Mouse (Mus musculus): ENCODE data around the gene Lrp1. TPM values are rescaled to one million over a fixed set of nuclear protein-coding genes. Genes with fewer than 3 reads are reported as not detected.
A peak's percentile ranks its signal among the peaks of the same experiment; 100 is the strongest.

Lrp1 gene
- polyA plus RNA-seq, 1 experiment from 2014 or later, result 54.9 TPM

DNA sequence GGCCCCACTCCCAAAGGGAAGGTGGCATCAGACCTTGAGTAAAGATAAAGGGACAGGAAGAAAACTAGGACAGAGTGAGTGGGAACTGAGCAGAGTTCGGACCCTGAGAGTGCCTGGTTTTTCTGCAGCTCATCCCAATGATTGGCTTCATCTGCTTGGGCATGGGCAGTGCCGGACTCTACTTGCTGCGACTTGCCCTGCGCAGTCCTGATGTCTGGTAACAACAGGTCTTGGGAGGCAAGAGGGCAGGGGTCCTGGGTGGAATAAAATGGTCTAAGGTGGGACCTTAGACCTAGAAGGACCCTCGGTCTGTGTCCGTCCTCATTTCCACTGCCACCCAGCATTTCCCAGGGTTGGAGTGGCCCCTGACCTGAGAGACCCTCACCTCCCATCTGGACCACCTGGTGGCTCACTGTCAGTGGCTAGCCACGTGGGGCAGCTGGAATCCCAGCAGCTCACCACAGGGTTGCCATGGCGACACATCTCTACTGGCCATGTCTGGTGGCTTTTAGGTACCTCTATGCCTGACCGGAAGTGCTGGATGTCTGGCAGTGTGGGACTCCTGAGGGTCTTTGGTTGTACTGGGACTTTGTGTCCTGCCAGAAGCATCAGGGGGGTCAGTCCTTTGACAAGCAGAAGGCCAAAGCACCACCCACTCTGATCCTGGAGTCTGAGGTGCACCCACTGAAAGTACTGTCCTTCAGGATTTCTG, 105.5 kb downstream of the Lrp1 start:
- WGBS, result 24% methylated on average over 9 of the region's 9 CpGs
- peaks cover 37% of the 10 kb centered on the region for H3K36me3 ChIP-seq
- DNase-seq (ENCODE audit: low spot score), result peak; percentile 59
- H3K4me3 ChIP-seq, result peak overlapping the region; percentile 22
- peaks cover 100% of the 10 kb centered on the region for H3K27me3 ChIP-seq (ENCODE audit: low read depth, poor library complexity, severe bottlenecking)
- H3K9me3 ChIP-seq (replicated peaks), result peaks cover 15% of the 10 kb centered on the region; the same call in 1 of the 2 replicates
- peaks cover 90% of the 10 kb centered on the region for H3K4me1 ChIP-seq
- H3K27ac ChIP-seq (replicated peaks), result 0 out of 2 replicates have a peak overlapping the region, but pooled peaks have one; percentile 39

DNA sequence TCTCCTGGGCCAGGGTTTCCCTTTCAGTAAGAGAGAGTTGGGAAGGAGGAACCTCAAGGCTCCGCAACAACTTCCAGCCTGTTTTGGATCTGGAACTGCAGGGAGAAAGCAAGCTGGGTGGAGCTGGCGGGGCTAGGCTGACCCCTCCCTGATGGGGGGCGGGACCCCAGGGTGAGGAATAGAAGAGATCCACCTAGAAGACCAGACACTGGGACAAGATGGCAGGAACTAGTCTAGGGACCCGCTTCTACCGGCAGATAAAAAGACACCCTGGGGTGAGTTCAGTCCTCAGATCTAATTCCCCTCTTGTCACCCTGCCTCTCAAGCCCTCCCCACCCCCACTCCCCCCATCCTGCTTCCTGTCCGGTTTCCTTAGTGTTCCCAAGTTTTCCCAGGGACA, 106.2 kb downstream of the Lrp1 start, which contains the start of gene Ndufa4l2:
Gene Ndufa4l2 (plus strand): TSS at position 204 of the 400 bp plus-strand sequence.
- 4% methylated on average over 6 of the region's 6 CpGs for WGBS

DNA sequence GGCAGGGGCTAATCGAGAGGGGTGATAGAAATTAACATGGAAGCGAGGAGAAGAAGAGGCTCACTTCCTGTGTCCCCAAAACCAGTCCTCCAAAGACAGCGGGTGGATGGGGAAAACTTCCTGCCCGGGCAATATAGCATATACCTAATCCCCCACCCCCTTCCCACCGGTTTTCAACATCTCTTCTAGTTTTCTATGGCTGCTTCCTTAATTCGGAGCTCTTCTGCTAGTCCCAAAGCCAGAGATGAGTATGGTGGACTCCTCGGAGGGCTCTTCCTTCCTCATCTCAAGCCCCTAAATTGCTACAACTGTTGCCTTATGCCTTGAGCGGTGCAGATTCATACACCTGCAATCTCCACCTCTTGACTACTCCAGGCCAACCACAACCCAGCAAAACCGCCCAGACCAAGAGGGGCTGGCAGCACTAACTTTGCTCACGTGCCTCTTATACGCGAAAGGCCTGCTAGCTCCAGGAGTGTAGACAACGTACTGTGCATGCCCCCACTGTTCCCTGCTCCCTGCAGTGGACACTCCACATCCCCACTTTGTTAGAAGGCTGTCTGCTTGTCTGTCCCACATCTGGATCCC, 106.7 kb downstream of the Lrp1 start:
- no peak for DNase-seq (ENCODE audit: low spot score)
- H3K27ac ChIP-seq (replicated peaks), result peak overlapping the region; percentile 89
- H3K4me3 ChIP-seq, result peak overlapping the region; percentile 62
- peaks cover 24% of the 10 kb centered on the region for H3K36me3 ChIP-seq
- WGBS, result 8% methylated on average over 13 of the region's 13 CpGs
- peaks cover 100% of the 10 kb centered on the region for H3K27me3 ChIP-seq (ENCODE audit: low read depth, poor library complexity, severe bottlenecking)
- H3K9me3 ChIP-seq (replicated peaks), result 0 out of 2 replicates have a peak, but pooled peaks cover 8% of the 10 kb centered on the region
- peaks cover 94% of the 10 kb centered on the region for H3K4me1 ChIP-seq

More for the DNA sequence above, 106.2 kb downstream of the Lrp1 start, which contains the start of gene Ndufa4l2:
- Histone ChIP-seq H3K4me1 (peaks cover 90% of the 10 kb centered on the region), H3K27ac (replicated peaks) (peak within 1 kb of the TSS; percentile 89), H3K27me3 (ENCODE audit: low read depth, poor library complexity, severe bottlenecking) (peaks cover 100% of the 10 kb centered on the region), H3K36me3 (peaks cover 30% of the 10 kb centered on the region), H3K9me3 (replicated peaks) (0 out of 2 replicates have a peak, but pooled peaks cover 9% of the 10 kb centered on the region), H3K4me3 (peak within 1 kb of the TSS; percentile 62)
- no peak for DNase-seq (ENCODE audit: low spot score)

DNA sequence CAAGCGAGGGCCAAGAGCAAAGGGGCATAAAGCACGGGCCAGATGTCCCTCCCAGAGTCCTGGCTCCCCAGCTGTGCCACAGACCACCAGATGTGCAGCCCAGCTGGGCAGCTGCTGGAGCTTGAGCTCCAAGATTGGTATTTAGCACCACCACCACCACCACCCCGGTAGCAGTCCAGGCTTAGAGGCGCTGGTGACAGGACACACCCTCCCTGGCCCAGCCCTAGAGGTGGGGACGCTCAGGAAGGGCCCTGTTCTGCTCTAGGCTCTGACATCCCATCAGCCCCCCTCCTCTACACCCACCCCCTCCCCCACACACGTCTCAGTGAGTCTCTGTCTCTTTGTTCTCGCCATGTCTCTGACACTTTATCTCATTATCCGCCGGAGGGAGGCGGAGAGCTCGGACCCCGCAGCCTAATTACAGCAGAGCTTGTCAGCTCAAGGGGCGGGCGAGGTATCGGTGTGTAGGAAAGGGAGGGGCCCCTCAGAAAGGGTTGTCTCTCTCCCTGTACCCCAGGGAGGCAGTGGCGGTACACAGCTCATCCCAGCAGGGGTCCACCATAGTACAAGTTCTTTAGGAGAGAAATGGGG, 107.4 kb downstream of the Lrp1 start:
- DNase-seq (ENCODE audit: low spot score), result peak; percentile 67
- Histone ChIP-seq H3K27me3 (ENCODE audit: low read depth, poor library complexity, severe bottlenecking) (peaks cover 100% of the 10 kb centered on the region), H3K9me3 (replicated peaks) (0 out of 2 replicates have a peak, but pooled peaks cover 8% of the 10 kb centered on the region), H3K4me1 (peaks cover 99% of the 10 kb centered on the region), H3K27ac (replicated peaks) (peak overlapping the region; percentile 89), H3K4me3 (peak overlapping the region; percentile 62), H3K36me3 (peaks cover 18% of the 10 kb centered on the region)
- under 1% methylated on average over 16 of the region's 16 CpGs for WGBS

DNA sequence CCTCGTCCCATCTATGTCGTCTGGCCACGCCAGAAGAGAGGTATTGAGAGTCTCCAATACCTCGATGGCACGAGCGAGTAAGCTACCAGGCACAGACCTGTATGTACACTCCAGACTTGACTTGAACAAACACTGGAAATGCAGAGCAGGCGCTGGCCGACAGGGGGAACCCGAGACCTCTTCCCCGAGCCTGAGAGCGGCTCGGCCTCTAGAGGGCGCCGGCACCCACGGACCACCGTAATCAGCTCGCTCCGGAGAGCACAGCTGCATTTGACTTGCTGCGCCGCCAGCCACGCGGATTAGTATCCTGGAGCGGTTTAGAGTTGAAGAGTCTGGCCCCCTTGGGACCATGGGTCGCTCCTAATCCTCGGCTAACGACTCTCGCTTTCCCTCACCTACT, 108.1 kb downstream of the Lrp1 start:
- Histone ChIP-seq H3K4me1 (peaks cover 100% of the 10 kb centered on the region), H3K4me3 (peak overlapping the region; percentile 62), H3K27me3 (ENCODE audit: low read depth, poor library complexity, severe bottlenecking) (peaks cover 100% of the 10 kb centered on the region), H3K36me3 (peaks cover 10% of the 10 kb centered on the region), H3K9me3 (replicated peaks) (0 out of 2 replicates have a peak, but pooled peaks cover 3% of the 10 kb centered on the region), H3K27ac (replicated peaks) (peak overlapping the region; percentile 89)
- under 1% methylated on average over 27 of the region's 27 CpGs for WGBS
- DNase-seq (ENCODE audit: low spot score), result peak; percentile 97

DNA sequence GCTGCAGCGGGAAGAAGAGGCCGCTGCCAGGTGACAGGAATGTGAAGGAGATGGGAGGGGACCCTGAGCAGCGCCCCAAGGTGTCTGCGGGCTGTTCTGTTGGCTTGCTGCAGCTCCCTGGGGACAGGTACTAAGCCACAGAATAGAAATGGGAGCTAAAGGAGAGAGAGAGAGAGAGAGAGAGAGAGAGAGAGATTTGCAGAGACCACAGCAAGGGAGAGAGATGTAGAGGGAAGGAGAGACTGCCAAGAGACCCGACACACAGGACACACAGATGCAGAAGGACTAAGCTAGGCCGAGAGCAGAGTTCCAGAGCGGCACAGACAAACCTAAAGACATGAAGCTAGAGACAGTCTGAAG, 108.7 kb downstream of the Lrp1 start:
- 3% methylated on average over 7 of the region's 7 CpGs for WGBS
- Histone ChIP-seq H3K27me3 (ENCODE audit: low read depth, poor library complexity, severe bottlenecking) (peaks cover 100% of the 10 kb centered on the region), H3K4me1 (peaks cover 97% of the 10 kb centered on the region), H3K27ac (replicated peaks) (peak overlapping the region; percentile 89), H3K36me3 (peaks cover 5% of the 10 kb centered on the region; the same call in 1 of the 2 replicates), H3K4me3 (peak overlapping the region; percentile 62), H3K9me3 (replicated peaks) (no peaks in the 10 kb centered on the region)
- DNase-seq (ENCODE audit: low spot score), result no peak

DNA sequence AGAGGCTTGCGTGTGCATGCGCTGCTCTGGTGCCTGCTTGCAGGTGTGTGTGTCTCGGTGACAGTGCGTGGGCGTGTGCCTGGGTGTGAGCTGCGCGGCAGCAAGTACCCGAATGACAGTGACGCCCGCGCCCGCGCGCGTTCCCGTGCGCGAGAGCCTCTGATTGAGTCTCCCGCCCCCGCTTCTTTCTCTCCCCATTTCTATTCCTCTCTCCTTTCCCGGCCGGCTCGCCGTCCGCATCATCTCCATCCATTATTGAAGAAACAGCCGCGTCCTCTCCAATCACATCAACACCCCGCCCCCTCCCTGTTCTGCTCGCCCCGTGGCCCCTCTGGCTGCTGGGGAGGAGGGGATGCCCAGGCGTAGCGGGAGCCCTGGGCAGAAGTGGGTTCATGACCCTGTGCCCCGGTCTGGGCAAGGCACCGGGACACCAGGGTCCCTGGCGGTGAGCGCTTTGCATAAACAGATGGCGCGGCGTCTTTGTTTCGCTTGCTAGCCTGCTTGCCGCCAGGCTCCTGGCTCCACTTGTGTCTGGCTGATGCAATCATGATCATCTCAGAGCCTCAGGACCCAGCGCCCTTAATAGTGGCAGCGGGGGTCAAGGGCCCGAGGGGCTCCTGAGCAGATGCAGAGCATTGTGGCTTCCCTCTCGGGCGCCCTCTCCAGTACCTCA, 109.2 kb downstream of the Lrp1 start:
- WGBS, result under 1% methylated on average over 46 of the region's 46 CpGs
- Histone ChIP-seq H3K27ac (replicated peaks) (peak overlapping the region; percentile 89), H3K4me3 (peak overlapping the region; percentile 62), H3K27me3 (ENCODE audit: low read depth, poor library complexity, severe bottlenecking) (peaks cover 100% of the 10 kb centered on the region), H3K36me3 (peaks cover under 1% of the 10 kb centered on the region; the same call in 1 of the 2 replicates), H3K9me3 (replicated peaks) (no peaks in the 10 kb centered on the region), H3K4me1 (peaks cover 92% of the 10 kb centered on the region)
- DNase-seq (ENCODE audit: low spot score), result peak; percentile 77

DNA sequence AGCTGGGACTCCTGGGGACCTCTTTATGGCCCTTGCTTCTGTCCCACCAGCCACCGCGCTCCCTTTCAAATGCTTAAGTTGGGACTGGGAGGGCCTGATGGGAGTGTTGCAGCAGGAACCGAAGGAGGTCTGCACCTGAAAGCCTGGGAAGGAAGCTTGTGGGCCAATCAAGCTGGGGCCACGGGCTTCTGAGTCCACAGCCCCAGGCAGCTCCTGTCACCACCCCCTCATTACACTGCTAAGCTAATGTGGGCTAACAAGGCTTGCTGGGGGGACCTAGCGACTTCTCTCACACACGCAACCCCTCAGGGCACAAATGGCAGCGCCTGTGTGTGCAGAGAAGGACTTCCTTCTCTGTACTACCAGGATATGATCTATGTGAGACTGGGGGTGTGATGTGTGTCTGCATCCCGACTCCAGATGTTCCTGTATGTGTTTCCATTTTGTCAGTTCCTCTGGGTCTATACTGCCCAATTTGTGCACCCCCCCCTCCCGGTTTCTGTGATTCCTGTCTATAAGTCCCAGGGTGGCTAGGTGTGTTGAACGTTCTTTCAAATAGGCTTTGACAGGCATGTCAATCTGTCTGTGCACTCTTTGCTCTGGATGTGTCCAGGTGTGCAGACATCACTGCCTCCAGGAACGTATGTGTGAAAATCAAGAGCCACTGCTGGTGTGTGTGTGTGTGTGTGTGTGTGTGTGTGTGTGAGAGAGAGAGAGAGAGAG, 109.9 kb downstream of the Lrp1 start:
- peak; percentile 29 for DNase-seq (ENCODE audit: low spot score)

DNA sequence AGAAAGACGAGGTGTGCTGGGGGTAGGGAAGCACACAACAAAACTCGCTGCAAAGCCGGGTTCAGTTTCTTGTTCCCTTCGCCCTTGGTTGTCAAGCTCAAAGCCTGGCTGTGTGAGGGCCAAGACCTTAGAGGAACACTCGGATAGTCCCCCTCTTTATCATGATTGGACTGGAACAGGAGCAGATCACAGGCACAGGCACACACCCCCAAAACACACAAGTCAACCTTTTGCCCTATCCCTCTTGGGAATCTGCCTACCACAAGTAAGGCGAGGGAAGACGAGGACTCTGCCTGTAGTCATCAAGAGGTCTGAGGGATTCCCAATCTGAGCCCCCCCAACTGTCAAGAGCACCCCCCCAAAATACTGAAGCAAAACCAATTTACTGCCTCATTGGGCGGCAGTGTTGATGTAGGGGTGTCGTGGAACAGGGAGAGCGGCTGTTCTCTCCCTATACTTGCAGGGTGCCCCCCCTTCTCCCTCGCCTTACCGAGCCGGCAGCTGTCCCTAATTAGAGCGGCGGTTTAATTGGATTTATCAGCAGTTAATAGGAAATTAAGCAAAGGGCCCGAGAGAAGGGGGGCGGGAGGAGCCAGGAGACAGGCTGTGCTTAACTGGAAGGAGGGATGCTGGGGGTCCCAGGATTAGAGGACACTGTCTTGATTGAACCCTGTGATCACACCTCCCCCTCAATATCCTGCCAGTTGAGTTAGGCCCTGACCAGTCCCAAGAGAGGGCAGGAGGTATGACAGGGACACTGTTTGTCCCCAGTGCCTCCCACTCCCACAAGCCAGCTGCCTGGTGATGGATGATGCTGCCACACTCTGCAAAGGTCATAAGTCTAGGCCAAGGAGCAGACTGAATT, 110.9 kb downstream of the Lrp1 start:
- 4% methylated on average over 17 of the region's 17 CpGs for WGBS
- Histone ChIP-seq H3K4me3 (peak overlapping the region; percentile 61), H3K9me3 (replicated peaks) (no peaks in the 10 kb centered on the region), H3K36me3 (no peaks in the 10 kb centered on the region), H3K27ac (replicated peaks) (peak overlapping the region; percentile 89), H3K27me3 (ENCODE audit: low read depth, poor library complexity, severe bottlenecking) (peaks cover 97% of the 10 kb centered on the region), H3K4me1 (peaks cover 75% of the 10 kb centered on the region)
- DNase-seq (ENCODE audit: low spot score), result peak; percentile 35

More for the DNA sequence above, 109.9 kb downstream of the Lrp1 start:
- 6% methylated on average over 11 of the region's 11 CpGs for WGBS
- Histone ChIP-seq H3K27ac (replicated peaks) (peak overlapping the region; percentile 89), H3K4me3 (peak overlapping the region; percentile 62), H3K4me1 (peaks cover 85% of the 10 kb centered on the region), H3K27me3 (ENCODE audit: low read depth, poor library complexity, severe bottlenecking) (peaks cover 100% of the 10 kb centered on the region), H3K9me3 (replicated peaks) (no peaks in the 10 kb centered on the region), H3K36me3 (no peaks in the 10 kb centered on the region)

DNA sequence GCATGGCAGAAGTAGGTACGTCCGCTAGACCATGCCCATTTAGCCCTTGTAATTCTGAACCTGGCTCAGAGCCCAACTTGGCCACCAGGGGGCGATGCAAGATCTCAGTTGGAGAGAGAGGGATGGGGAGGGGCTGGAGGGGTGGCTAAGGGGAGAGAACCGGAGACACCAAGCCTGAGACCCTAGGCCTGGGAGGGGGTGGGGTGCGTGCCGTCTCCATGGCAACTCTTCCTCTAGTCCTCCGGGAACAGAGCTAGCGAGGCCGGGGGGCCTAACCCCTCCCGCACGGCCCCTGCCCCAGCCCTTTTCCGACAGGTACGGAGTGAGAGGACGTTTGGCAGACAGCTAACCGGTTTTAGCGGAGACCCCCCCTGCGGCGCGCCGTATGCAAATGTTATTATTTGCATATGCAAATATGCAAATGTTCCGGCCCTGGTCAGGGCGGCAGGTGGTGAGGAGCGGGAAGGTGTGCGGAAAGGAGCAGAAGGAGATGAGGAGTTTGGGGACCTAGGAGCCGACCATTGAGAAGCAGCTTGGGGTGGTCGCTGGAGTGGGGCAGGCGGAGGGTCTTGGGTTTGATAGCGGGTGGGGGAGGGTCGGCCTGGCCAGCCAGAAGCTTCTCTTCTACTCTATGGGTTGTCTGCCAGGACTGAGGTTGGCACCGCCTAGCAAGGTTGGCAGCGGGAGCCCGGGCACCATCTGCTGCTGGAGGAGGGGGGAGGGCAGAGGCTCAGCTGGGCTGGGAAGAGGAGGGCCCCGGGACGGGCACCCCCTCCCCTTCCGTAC, 111.7 kb downstream of the Lrp1 start:
- DNase-seq (ENCODE audit: low spot score), result peak; percentile 97
- no peaks in the 10 kb centered on the region for H3K9me3 ChIP-seq (replicated peaks)
- peaks cover 67% of the 10 kb centered on the region for H3K4me1 ChIP-seq
- WGBS, result under 1% methylated on average over 35 of the region's 35 CpGs
- peak overlapping the region; percentile 89 for H3K27ac ChIP-seq (replicated peaks)
- H3K27me3 ChIP-seq (ENCODE audit: low read depth, poor library complexity, severe bottlenecking), result peaks cover 88% of the 10 kb centered on the region
- peak overlapping the region; percentile 61 for H3K4me3 ChIP-seq
- H3K36me3 ChIP-seq, result no peaks in the 10 kb centered on the region
